Mouse (Mus musculus): ENCODE data around the gene Uchl5. TPM values are rescaled to one million over a fixed set of nuclear protein-coding genes. Genes with fewer than 3 reads are reported as not detected.

The Uchl5 gene
- 3.1 and 4.8 TPM in 2 replicates for polyA plus RNA-seq (2012; rRNA removed)

GRCm38 (mm10) chr1:143776446-143777411 is at the start of gene Uchl5, which contains the start of gene Trove2:
Gene Uchl5 (plus strand): TSS chr1:143777272.
Gene Trove2 (minus strand): TSS chr1:143777068.
- DNase-seq = peak; percentile 93
- H3K4me1 ChIP-seq (ENCODE audit: control insufficient read depth, insufficient read depth, low read length) = no peaks in the 10 kb centered on the region; the same call in none of the 2 replicates
- TF ChIP-seq CTCF (IDR thresholded peaks at IDR 0.05; ENCODE audit: insufficient read depth, low read length) = peak; percentile 66
- peak; percentile 64; the same call in 1 of the 2 replicates for TF ChIP-seq POLR2A (IDR thresholded peaks at IDR 0.05; ENCODE audit: borderline replicate concordance, extremely low read depth, low read depth, low read length)
- peak within 1 kb of the TSS; percentile 93 for H3K4me3 ChIP-seq (replicated peaks; ENCODE audit: extremely low read depth, low read depth, low read length)
- under 1% methylated on average over 81 of the region's 84 CpGs for WGBS

- DNase-seq = no peak
- no peak for TF ChIP-seq POLR2A (IDR thresholded peaks at IDR 0.05; ENCODE audit: borderline replicate concordance, extremely low read depth, low read depth, low read length)
- TF ChIP-seq CTCF (IDR thresholded peaks at IDR 0.05; ENCODE audit: insufficient read depth, low read length) = no peak
- Histone ChIP-seq H3K4me3 (replicated peaks; ENCODE audit: extremely low read depth, low read depth, low read length) (no peak overlapping the region), H3K4me1 (ENCODE audit: control insufficient read depth, insufficient read depth, low read length) (no peaks in the 10 kb centered on the region)
- 39% methylated on average over 9 of the region's 9 CpGs for WGBS
These were observed 49.2 kb upstream of the Uchl5 start for GRCm38 (mm10) chr1:143727701-143728445.

- 67% methylated on average over 2 of the region's 2 CpGs for whole genome bisulfite sequencing
- DNase-seq = no peak
These were observed 46.2 kb upstream of the Uchl5 start for GRCm38 (mm10) chr1:143730899-143731298.

GRCm38 (mm10) chr1:143731691-143732090 is 45.4 kb upstream of the Uchl5 start:
- 63% methylated on average over 4 of the region's 4 CpGs for WGBS
- TF ChIP-seq POLR2A (IDR thresholded peaks at IDR 0.05; ENCODE audit: borderline replicate concordance, extremely low read depth, low read depth, low read length) (no peak), CTCF (IDR thresholded peaks at IDR 0.05; ENCODE audit: insufficient read depth, low read length) (no peak)
- Histone ChIP-seq H3K4me3 (replicated peaks; ENCODE audit: extremely low read depth, low read depth, low read length) (no peak overlapping the region), H3K4me1 (ENCODE audit: control insufficient read depth, insufficient read depth, low read length) (no peaks in the 10 kb centered on the region)
- DNase-seq = no peak

More at GRCm38 (mm10) chr1:143730899-143731298, 46.2 kb upstream of the Uchl5 start:
- Histone ChIP-seq H3K4me1 (ENCODE audit: control insufficient read depth, insufficient read depth, low read length) (no peaks in the 10 kb centered on the region), H3K4me3 (replicated peaks; ENCODE audit: extremely low read depth, low read depth, low read length) (no peak overlapping the region)
- TF ChIP-seq POLR2A (IDR thresholded peaks at IDR 0.05; ENCODE audit: borderline replicate concordance, extremely low read depth, low read depth, low read length) (no peak), CTCF (IDR thresholded peaks at IDR 0.05; ENCODE audit: insufficient read depth, low read length) (0 out of 2 replicates have a peak, but pooled peaks have one; percentile 14)

- Histone ChIP-seq H3K4me1 (ENCODE audit: control insufficient read depth, insufficient read depth, low read length) (no peaks in the 10 kb centered on the region), H3K4me3 (replicated peaks; ENCODE audit: extremely low read depth, low read depth, low read length) (no peak overlapping the region)
- DNase-seq = no peak
- no peak for TF ChIP-seq POLR2A (IDR thresholded peaks at IDR 0.05; ENCODE audit: borderline replicate concordance, extremely low read depth, low read depth, low read length)
- TF ChIP-seq CTCF (IDR thresholded peaks at IDR 0.05; ENCODE audit: insufficient read depth, low read length) = no peak
- 79% methylated on average over 5 of the region's 5 CpGs for WGBS
These were observed 43.1 kb upstream of the Uchl5 start for GRCm38 (mm10) chr1:143733914-143734410.

- no peaks in the 10 kb centered on the region for H3K4me1 ChIP-seq (ENCODE audit: control insufficient read depth, insufficient read depth, low read length)
- TF ChIP-seq CTCF (IDR thresholded peaks at IDR 0.05; ENCODE audit: insufficient read depth, low read length) (no peak), POLR2A (IDR thresholded peaks at IDR 0.05; ENCODE audit: borderline replicate concordance, extremely low read depth, low read depth, low read length) (no peak)
- DNase-seq = peak; percentile 8
- WGBS = 9% methylated on average over 11 of the region's 11 CpGs
- peak overlapping the region; percentile 75 for H3K4me3 ChIP-seq (replicated peaks; ENCODE audit: extremely low read depth, low read depth, low read length)
These were observed 38.3 kb upstream of the Uchl5 start for GRCm38 (mm10) chr1:143738811-143739210.

GRCm38 (mm10) chr1:143739361-143740350 is 37.4 kb upstream of the Uchl5 start:
- peak overlapping the region; percentile 75 for H3K4me3 ChIP-seq (replicated peaks; ENCODE audit: extremely low read depth, low read depth, low read length)
- TF ChIP-seq CTCF (IDR thresholded peaks at IDR 0.05; ENCODE audit: insufficient read depth, low read length) = no peak
- TF ChIP-seq POLR2A (IDR thresholded peaks at IDR 0.05; ENCODE audit: borderline replicate concordance, extremely low read depth, low read depth, low read length) = peak; percentile 62; the same call in 1 of the 2 replicates
- H3K4me1 ChIP-seq (ENCODE audit: control insufficient read depth, insufficient read depth, low read length) = no peaks in the 10 kb centered on the region
- DNase-seq = peak; percentile 87
- WGBS = under 1% methylated on average over 71 of the region's 71 CpGs

- no peak for DNase-seq
- WGBS = 85% methylated on average over 10 of the region's 10 CpGs
- Histone ChIP-seq H3K4me3 (replicated peaks; ENCODE audit: extremely low read depth, low read depth, low read length) (no peak overlapping the region), H3K4me1 (ENCODE audit: control insufficient read depth, insufficient read depth, low read length) (no peaks in the 10 kb centered on the region)
- no peak for TF ChIP-seq CTCF (IDR thresholded peaks at IDR 0.05; ENCODE audit: insufficient read depth, low read length)
- TF ChIP-seq POLR2A (IDR thresholded peaks at IDR 0.05; ENCODE audit: borderline replicate concordance, extremely low read depth, low read depth, low read length) = no peak
These were observed 36.5 kb upstream of the Uchl5 start for GRCm38 (mm10) chr1:143740581-143740980.

Measured in lung, adult 2 months (tissue).